In the genomic region with DNA sequence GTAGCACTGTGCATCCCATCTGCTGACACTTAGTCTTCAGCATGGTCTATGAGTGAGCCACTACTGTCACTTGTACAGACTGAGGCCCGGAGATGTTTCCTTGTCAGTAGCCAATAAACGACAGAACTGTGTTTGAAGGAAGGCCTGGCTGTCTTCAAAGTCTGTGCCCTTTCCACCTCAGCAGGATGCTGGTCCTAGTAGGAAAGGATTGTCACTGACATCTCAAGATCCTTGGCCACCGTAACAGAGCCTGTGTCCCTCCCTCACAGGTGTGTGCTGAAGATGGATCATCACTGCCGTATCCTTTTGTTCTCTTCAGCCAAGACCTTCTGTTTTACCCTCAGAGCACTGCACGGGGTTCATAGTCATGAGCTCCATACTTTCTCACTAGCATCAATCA, we compare ENCODE assay signal across 29 mouse cellular contexts.
"Had no signal": no experiment of that assay in that cellular context is flagged by ENCODE, and none has a peak within 500 bp of the region (broad histone marks: within the 10 kb centered on the region; RNA-seq: fewer than 3 reads in every experiment).

No protein-coding gene starts in this region.

- H3K4me2 ChIP-seq: limb, embryonic 12.5 days; limb, embryonic 13.5 days; limb, embryonic 15.5 days; liver, embryonic 11.5 days; liver, embryonic 12.5 days; liver, embryonic 13.5 days; liver, embryonic 15.5 days; lung, embryonic 14.5 days; lung, embryonic 15.5 days; midbrain, embryonic 12.5 days; midbrain, embryonic 13.5 days; midbrain, embryonic 15.5 days had no signal

- ATAC-seq: liver, embryonic 12.5 days; liver, postnatal 0 days; lung, postnatal 0 days; midbrain, embryonic 13.5 days; midbrain, embryonic 15.5 days; midbrain, embryonic 16.5 days had no signal

- H3K9ac ChIP-seq: limb, embryonic 12.5 days; limb, embryonic 13.5 days; limb, embryonic 15.5 days; liver, embryonic 12.5 days; liver, embryonic 13.5 days; liver, embryonic 14.5 days; liver, embryonic 15.5 days; liver, postnatal 0 days; lung, embryonic 14.5 days; lung, embryonic 15.5 days; midbrain, embryonic 12.5 days; midbrain, embryonic 13.5 days; midbrain, embryonic 15.5 days had no signal

- H3K27me3 ChIP-seq: limb, embryonic 12.5 days; limb, embryonic 13.5 days; limb, embryonic 15.5 days; liver, embryonic 12.5 days; liver, embryonic 13.5 days; liver, embryonic 15.5 days; lung, embryonic 15.5 days; megakaryocyte, embryonic 14.5 days; midbrain, embryonic 12.5 days; midbrain, embryonic 13.5 days; midbrain, embryonic 15.5 days had no signal

- H3K9me3 ChIP-seq: limb, embryonic 10.5 days; limb, embryonic 12.5 days; limb, embryonic 13.5 days; limb, embryonic 15.5 days; liver, embryonic 12.5 days; liver, embryonic 13.5 days; liver, embryonic 15.5 days; lung, embryonic 15.5 days; megakaryocyte, embryonic 14.5 days; midbrain, embryonic 10.5 days; midbrain, embryonic 12.5 days; midbrain, embryonic 13.5 days; midbrain, embryonic 15.5 days had no signal

- DNase-seq: left cerebral cortex, postnatal 4 days; liver; liver, embryonic 13.5 days; liver, postnatal 0 days; lung, adult 18-20 months; lung, adult 2 months; lung, embryonic 14.5 days; lung, postnatal 10 days; lung, postnatal 14 days; lung, postnatal 36 days; lung, postnatal 4 days had no signal

- H3K27ac ChIP-seq: left cerebral cortex, adult 2 months; limb, embryonic 10.5 days; limb, embryonic 12.5 days; limb, embryonic 13.5 days; limb, embryonic 15.5 days; liver, embryonic 12.5 days; liver, embryonic 13.5 days; liver, embryonic 14.5 days; liver, embryonic 15.5 days; lung, embryonic 15.5 days; macrophage; midbrain, embryonic 10.5 days; midbrain, embryonic 12.5 days; midbrain, embryonic 13.5 days; midbrain, embryonic 15.5 days had no signal

- H3K4me3 ChIP-seq: left cerebral cortex, adult 2 months; limb, embryonic 10.5 days; limb, embryonic 12.5 days; limb, embryonic 13.5 days; limb, embryonic 15.5 days; liver, embryonic 12.5 days; liver, embryonic 13.5 days; liver, embryonic 15.5 days; lung, embryonic 15.5 days; megakaryocyte, embryonic 14.5 days; midbrain, embryonic 10.5 days; midbrain, embryonic 12.5 days; midbrain, embryonic 13.5 days; midbrain, embryonic 15.5 days had no signal
